Comparison of ENCODE assay signal across 8 mouse cellular contexts in genomic region chr7:5015118-5016001, GRCm38 (mm10). TPM values are rescaled to one million over a fixed set of nuclear protein-coding genes. Genes with fewer than 3 reads are reported as not detected.
A peak's percentile ranks its signal among the peaks of the same experiment; 100 is the strongest.
DNase-seq lines count a peak whose midpoint lies in the region; ATAC-seq and TF ChIP-seq lines count a peak whose summit lies in the region.

Gene Gm44973 (plus strand): TSS chr7:5015496.

- H3K9ac ChIP-seq in lung, embryonic 14.5 days = peak within 1 kb of the TSS; percentile 76

- peaks cover 26% of the 10 kb centered on the region for H3K36me3 ChIP-seq in lung, embryonic 14.5 days (ENCODE audit: insufficient read depth)

- no peaks in the 10 kb centered on the region for H3K27me3 ChIP-seq in lung, embryonic 14.5 days (ENCODE audit: insufficient read depth, low read length)

- TF ChIP-seq CTCF in lung, embryonic 14.5 days (IDR thresholded peaks at IDR 0.05; ENCODE audit: low read depth) = no peak

- H3K4me2 ChIP-seq in lung, embryonic 14.5 days = peak within 1 kb of the TSS; percentile 66

- H3K4me1 ChIP-seq in lung, embryonic 14.5 days (ENCODE audit: insufficient read depth) = no peaks in the 10 kb centered on the region

- peak within 1 kb of the TSS; percentile 97 for H3K27ac ChIP-seq in lung, embryonic 14.5 days (ENCODE audit: low read depth)

- DNase-seq in MN1 (ENCODE audit: low spot score) = peak; percentile 91
- peak; percentile 96 for DNase-seq in cerebellum, adult 9-10 months
- peak; percentile 94 for DNase-seq in forelimb bud, embryonic 11.5 days (ENCODE audit: low read depth, low spot score)
- peak; percentile 87 to 93 for DNase-seq in layer of hippocampus, adult 8-10 months (ENCODE audit: low spot score in 2 of 2)
- peak; percentile 95 for DNase-seq in lung, embryonic 14.5 days
- DNase-seq in thymus, adult 18-20 months = peak; percentile 92 to 93

- WGBS in lung, embryonic 14.5 days = 1% methylated on average over 67 of the region's 76 CpGs

- ATAC-seq in hematopoietic stem cell, adult 5-6 weeks (replicated peaks in 1 of 2; ENCODE audit: insufficient read depth in 1 of 2, low FRiP score in 2 of 2, low TSS enrichment in 1 of 2, low read depth in 1 of 2, poor library complexity in 2 of 2, severe bottlenecking in 2 of 2) = peak; percentile 66 to 69
- peak; percentile 77 for ATAC-seq in lung, embryonic 14.5 days (ENCODE audit: insufficient read depth)
- ATAC-seq in neutrophil, adult 5-6 weeks (ENCODE audit: extremely low read depth, insufficient number of reproducible peaks, low FRiP score, poor library complexity, severe bottlenecking) = peak; percentile 59

- H3K4me3 ChIP-seq in lung, embryonic 14.5 days (ENCODE audit: low read depth, low read length) = peak within 1 kb of the TSS; percentile 62

- H3K9me3 ChIP-seq in lung, embryonic 14.5 days (ENCODE audit: low read depth, low read length) = no peaks in the 10 kb centered on the region

RNA-seq across cellular contexts. Expression of gene Gm44973, which starts in this region (rescaled TPM):
- 0.31 TPM in 1 of 2 replicates, not detected in the other for total RNA-seq in hematopoietic stem cell, adult 5-6 weeks (2017)
- total RNA-seq in layer of hippocampus, adult 8-10 months (2022) = not detected
- 0.74 TPM in 1 of 2 replicates, not detected in the other for polyA plus RNA-seq in lung, embryonic 14.5 days (2014; fragmentation: Nextera tagmentation; extraction: Ambion mirVana)
- 1.8 TPM in 1 of 2 replicates, not detected in the other for total RNA-seq in neutrophil, adult 5-6 weeks (2017)

Comparison
In these comparisons a context has a peak if more than half of its experiments do, and no peak if none do; other contexts are left out.
1. Peak in every context shown above with its lines: DNase-seq, ATAC-seq, H3K4me3 ChIP-seq and H3K27ac ChIP-seq.
2. Peak in ATAC-seq in hematopoietic stem cell, adult 5-6 weeks; RNA of the gene not detected or under 1 TPM.
3. Peak in DNase-seq in layer of hippocampus, adult 8-10 months; RNA of the gene not detected or under 1 TPM.
4. Peak in DNase-seq, ATAC-seq, H3K4me3 ChIP-seq, H3K27ac ChIP-seq, H3K9ac ChIP-seq and H3K4me2 ChIP-seq in lung, embryonic 14.5 days; RNA of the gene not detected or under 1 TPM.